Mouse (Mus musculus) hindbrain, embryonic 14.5 days (tissue): Measurements from ENCODE around the gene Il1rapl1. TPM values are rescaled to one million over a fixed set of nuclear protein-coding genes. Genes with fewer than 3 reads are reported as not detected.
"Not testable (repeated sequence)": the region's sequence is repeated elsewhere in the genome, so short reads cannot be mapped to it uniquely, and the experiment has no call there.

Experiments
- ATAC-seq: fragments of 200-750 bp; cut with Nextera tagmentation; 2 replicates; pipeline ENCODE4 v1.8.0; 2017; ENCODE audit warnings: moderate number of reproducible peaks, mild to moderate bottlenecking, moderate TSS enrichment, moderate library complexity; ENCODE audit not compliant: low FRiP score
- DNase-seq: peaks from one replicate; pipeline ENCODE4 v3.0.0-alpha.2; 2015; ENCODE audit warnings: low spot score
- H3K27ac ChIP-seq: fragments of 300-500 bp; sonication (generic); 2 replicates; pipeline ENCODE4 v1.5.1; 2014; ENCODE audit warnings: mild to moderate bottlenecking, moderate library complexity
- H3K27me3 ChIP-seq: fragments of 300-500 bp; sonication (generic); 2 replicates; pipeline ENCODE4 v1.6.1; 2014; ENCODE audit warnings: mild to moderate bottlenecking, low read length, mixed read lengths; ENCODE audit not compliant: control insufficient read depth, insufficient read depth
- H3K36me3 ChIP-seq: fragments of 300-500 bp; sonication (generic); replicated peaks from 2 replicates; pipeline ENCODE4 v1.6.1; 2014; ENCODE audit not compliant: control insufficient read depth, insufficient read depth
- H3K4me1 ChIP-seq: fragments of 300-500 bp; sonication (generic); replicated peaks from 2 replicates; pipeline ENCODE4 v1.6.1; 2014; ENCODE audit warnings: antibody characterized with exemption, low read length, mixed read lengths; ENCODE audit not compliant: control insufficient read depth, insufficient read depth
- H3K4me2 ChIP-seq: fragments of 300-500 bp; sonication (generic); replicated peaks from 2 replicates; pipeline ENCODE4 v1.6.1; 2014; ENCODE audit warnings: mild to moderate bottlenecking, moderate library complexity
- H3K4me3 ChIP-seq: fragments of 300-500 bp; sonication (generic); replicated peaks from 2 replicates; pipeline ENCODE4 v1.5.1; 2014; ENCODE audit warnings: mild to moderate bottlenecking, low read length
- H3K9ac ChIP-seq: fragments of 300-500 bp; sonication (generic); 2 replicates; pipeline ENCODE4 v1.6.1; 2014
- H3K9me3 ChIP-seq: fragments of 300-500 bp; sonication (generic); 2 replicates; pipeline ENCODE4 v1.6.1; 2016; ENCODE audit warnings: low read length; ENCODE audit not compliant: control insufficient read depth
- WGBS: fragments of 180-500 bp; shearing (Covaris S2); extraction: QIAGEN DNeasy Blood & Tissue Kit; methylation state at CpG from one replicate; pipeline ENCODE4 v1.1.7; 2014; 5-methylcytosine and 5-hydroxymethylcytosine counted together
- polyA plus RNA-seq: library from polyadenylated mRNA; unstranded; fragments of >200 nt; fragmentation: Nextera tagmentation; extraction: Ambion mirVana; gene quantifications from 2 replicates; pipeline ENCODE4 v1.2.1, GENCODE M21; 2014

Il1rapl1 gene
- polyA plus RNA-seq, 1 experiment from 2014 or later, result 3.7 TPM

DNA sequence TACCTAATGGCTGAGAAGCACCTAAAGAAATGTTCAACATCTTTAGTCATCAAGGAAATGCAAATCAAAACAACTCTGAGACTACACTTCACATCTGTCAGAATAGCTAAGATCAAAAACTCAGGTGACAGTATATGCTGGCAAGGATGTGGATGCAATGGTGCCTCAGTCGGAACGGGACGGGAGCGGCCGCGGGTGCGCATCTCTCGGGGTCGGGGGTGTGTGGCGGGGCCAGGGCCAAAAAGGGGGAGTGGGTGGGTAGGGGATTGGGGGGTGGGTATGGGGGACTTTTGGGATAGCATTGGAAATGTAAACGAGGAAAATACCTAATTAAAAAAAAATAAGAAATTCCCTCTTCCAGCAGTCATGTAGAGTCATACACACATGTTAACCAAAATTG, 877.3 kb downstream of the Il1rapl1 start:
- not testable (repeated sequence) for H3K4me1 ChIP-seq, H3K9me3 ChIP-seq, H3K4me2 ChIP-seq, H3K9ac ChIP-seq, H3K27me3 ChIP-seq, ATAC-seq, H3K36me3 ChIP-seq, H3K27ac ChIP-seq, H3K4me3 ChIP-seq
- WGBS, result 74% methylated on average over 11 of the region's 11 CpGs
- DNase-seq, result peak; percentile 87

GRCm38 (mm10) chrX:87225280-87225679, 890.2 kb downstream of the Il1rapl1 start:
- Histone ChIP-seq H3K9me3 (no peaks in the 10 kb centered on the region), H3K27ac (no peak overlapping the region), H3K4me1 (no peaks in the 10 kb centered on the region), H3K4me2 (no peak overlapping the region), H3K36me3 (no peaks in the 10 kb centered on the region), H3K9ac (no peak overlapping the region), H3K27me3 (no peaks in the 10 kb centered on the region), H3K4me3 (no peak overlapping the region)
- DNase-seq (no peak), ATAC-seq (no peak)

DNA sequence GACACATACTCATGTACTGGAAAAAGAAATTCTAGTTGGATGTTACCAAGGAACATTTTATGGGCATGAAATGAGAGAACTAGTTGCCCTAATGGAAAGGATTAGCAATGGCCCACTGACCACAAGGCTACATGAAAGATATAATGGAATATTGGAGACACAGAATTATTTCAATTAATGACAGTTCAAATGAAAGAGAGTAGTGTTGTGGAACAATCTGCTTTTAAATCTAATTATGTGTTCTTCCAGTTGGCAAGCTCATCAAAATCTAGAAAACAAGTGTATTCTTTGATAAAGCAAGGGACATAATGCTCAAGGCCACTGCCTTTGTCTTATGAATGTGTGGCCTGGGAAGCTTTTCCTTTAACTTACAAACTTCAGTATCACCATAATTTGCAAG, 1113.1 kb downstream of the Il1rapl1 start:
- DNase-seq (no peak), ATAC-seq (no peak)
- Histone ChIP-seq H3K27ac (no peak overlapping the region), H3K27me3 (no peaks in the 10 kb centered on the region), H3K9ac (no peak overlapping the region), H3K36me3 (no peaks in the 10 kb centered on the region), H3K4me3 (no peak overlapping the region), H3K4me1 (no peaks in the 10 kb centered on the region), H3K9me3 (no peaks in the 10 kb centered on the region), H3K4me2 (no peak overlapping the region)

DNA sequence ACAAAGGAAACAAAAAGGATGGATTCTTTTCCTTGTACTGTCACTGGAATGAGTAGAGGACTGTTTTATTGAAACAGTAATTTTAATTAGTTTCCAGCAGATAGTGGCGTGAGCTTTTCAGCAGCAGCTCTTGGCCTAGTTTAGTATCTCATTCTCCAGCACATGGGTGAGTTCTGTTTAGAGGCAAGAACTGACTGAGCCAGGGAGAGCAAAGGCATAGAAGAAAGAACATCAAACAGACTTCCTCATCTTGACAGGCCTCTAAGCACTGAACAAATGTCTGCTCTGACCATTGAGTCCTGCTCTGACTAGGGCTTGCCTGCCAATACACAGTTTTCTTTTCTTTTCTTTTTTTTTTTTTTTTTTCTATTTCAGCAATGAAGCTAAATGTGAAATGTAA, 1160.3 kb downstream of the Il1rapl1 start:
- DNase-seq, result no peak
- Histone ChIP-seq H3K4me2 (no peak overlapping the region), H3K4me1 (no peaks in the 10 kb centered on the region), H3K27me3 (no peaks in the 10 kb centered on the region), H3K9ac (no peak overlapping the region), H3K4me3 (no peak overlapping the region), H3K9me3 (no peaks in the 10 kb centered on the region), H3K27ac (no peak overlapping the region), H3K36me3 (no peaks in the 10 kb centered on the region)
- WGBS, result 55% methylated on average over 1 of the region's 1 CpGs
- ATAC-seq, result no peak

- no peak for ATAC-seq
Observed at GRCm38 (mm10) chrX:86954614-86955013, 1160.8 kb downstream of the Il1rapl1 start.

DNA sequence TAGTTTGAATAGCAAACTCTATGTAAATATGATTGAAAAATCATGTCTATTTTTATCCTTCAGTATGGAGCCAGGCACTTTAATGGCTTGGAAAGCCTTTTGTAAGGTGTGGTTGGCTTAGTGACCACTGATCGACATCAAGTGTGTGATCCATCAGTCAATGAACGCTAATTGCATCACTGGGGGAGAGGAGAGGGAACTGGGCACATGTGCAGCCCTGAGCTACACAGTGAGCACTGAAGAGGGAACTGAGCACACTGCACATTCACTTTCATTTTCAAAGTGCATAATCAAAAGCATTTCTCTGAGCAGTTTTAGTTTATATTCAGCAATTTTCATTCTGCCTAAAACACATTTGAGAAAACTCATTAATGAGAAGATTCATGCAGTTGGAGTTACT, 1164.5 kb downstream of the Il1rapl1 start:
- ATAC-seq (no peak), DNase-seq (no peak)
- Histone ChIP-seq H3K4me3 (no peak overlapping the region), H3K9ac (no peak overlapping the region), H3K27me3 (no peaks in the 10 kb centered on the region), H3K27ac (no peak overlapping the region), H3K4me1 (no peaks in the 10 kb centered on the region), H3K36me3 (no peaks in the 10 kb centered on the region), H3K9me3 (no peaks in the 10 kb centered on the region), H3K4me2 (no peak overlapping the region)
- WGBS, result 58% methylated on average over 2 of the region's 2 CpGs

More at GRCm38 (mm10) chrX:86954614-86955013, 1160.8 kb downstream of the Il1rapl1 start:
- Histone ChIP-seq H3K27me3 (no peaks in the 10 kb centered on the region), H3K36me3 (no peaks in the 10 kb centered on the region), H3K4me3 (no peak overlapping the region), H3K9ac (no peak overlapping the region), H3K4me1 (no peaks in the 10 kb centered on the region), H3K4me2 (no peak overlapping the region), H3K27ac (no peak overlapping the region), H3K9me3 (no peaks in the 10 kb centered on the region)
- DNase-seq, result no peak
- 84% methylated on average over 1 of the region's 1 CpGs for WGBS

GRCm38 (mm10) chrX:86949112-86949511, 1166.3 kb downstream of the Il1rapl1 start:
- DNase-seq, result no peak
- Histone ChIP-seq H3K4me3 (no peak overlapping the region), H3K27ac (no peak overlapping the region), H3K4me1 (no peaks in the 10 kb centered on the region), H3K9me3 (no peaks in the 10 kb centered on the region), H3K27me3 (no peaks in the 10 kb centered on the region), H3K4me2 (no peak overlapping the region), H3K9ac (no peak overlapping the region), H3K36me3 (no peaks in the 10 kb centered on the region)
- no peak for ATAC-seq

DNA sequence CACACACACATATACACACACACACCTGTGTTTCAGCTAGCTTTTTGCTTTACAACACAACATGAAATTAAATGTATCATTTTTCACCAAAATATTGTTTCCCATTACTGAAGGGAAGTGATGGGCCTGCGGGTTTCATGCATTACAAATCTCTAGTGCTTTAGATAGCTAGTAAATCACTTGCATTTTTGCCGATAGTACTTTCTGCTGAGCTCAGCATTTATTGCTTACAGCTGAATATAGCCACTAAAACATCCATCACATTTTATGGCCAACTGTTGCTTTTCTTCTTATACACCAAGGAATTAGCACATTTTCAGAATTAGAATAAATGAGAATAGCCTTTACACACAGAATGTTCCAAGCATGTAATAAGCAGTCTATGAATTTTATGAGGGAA, 1260.6 kb downstream of the Il1rapl1 start:
- no peak for DNase-seq

DNA sequence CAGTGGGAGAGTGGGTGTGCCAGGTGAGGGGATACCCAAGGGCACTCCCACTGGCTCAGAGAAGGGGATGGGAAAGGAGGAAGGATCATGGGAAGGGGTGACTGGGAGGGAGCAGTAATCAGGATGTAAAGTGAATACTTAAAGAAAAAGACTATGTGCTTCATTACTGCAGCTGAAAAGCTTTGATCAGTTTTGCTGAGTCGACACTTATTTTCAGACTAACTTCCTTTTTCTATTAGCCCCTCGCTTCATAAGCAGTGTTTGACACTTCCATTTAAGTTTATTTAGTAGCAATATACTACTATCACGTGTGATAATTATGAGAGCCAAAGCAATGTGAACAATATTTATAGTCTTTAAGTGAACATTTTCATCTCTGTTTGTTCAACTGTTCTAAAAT, 1307.2 kb downstream of the Il1rapl1 start:
- no peaks in the 10 kb centered on the region for H3K9me3 ChIP-seq
- ATAC-seq, result no peak
- H3K27ac ChIP-seq, result no peak overlapping the region
- H3K9ac ChIP-seq, result no peak overlapping the region
- WGBS, result 79% methylated on average over 3 of the region's 3 CpGs
- no peak overlapping the region for H3K4me2 ChIP-seq
- H3K4me1 ChIP-seq, result no peaks in the 10 kb centered on the region
- no peak for DNase-seq
- no peaks in the 10 kb centered on the region for H3K36me3 ChIP-seq
- H3K27me3 ChIP-seq, result no peaks in the 10 kb centered on the region
- no peak overlapping the region for H3K4me3 ChIP-seq

More for the DNA sequence above, 1260.6 kb downstream of the Il1rapl1 start:
- Histone ChIP-seq H3K4me1 (no peaks in the 10 kb centered on the region), H3K36me3 (no peaks in the 10 kb centered on the region), H3K4me3 (no peak overlapping the region), H3K27me3 (no peaks in the 10 kb centered on the region), H3K4me2 (no peak overlapping the region), H3K27ac (no peak overlapping the region), H3K9ac (no peak overlapping the region), H3K9me3 (no peaks in the 10 kb centered on the region)
- no peak for ATAC-seq
- 72% methylated on average over 2 of the region's 2 CpGs for WGBS

DNA sequence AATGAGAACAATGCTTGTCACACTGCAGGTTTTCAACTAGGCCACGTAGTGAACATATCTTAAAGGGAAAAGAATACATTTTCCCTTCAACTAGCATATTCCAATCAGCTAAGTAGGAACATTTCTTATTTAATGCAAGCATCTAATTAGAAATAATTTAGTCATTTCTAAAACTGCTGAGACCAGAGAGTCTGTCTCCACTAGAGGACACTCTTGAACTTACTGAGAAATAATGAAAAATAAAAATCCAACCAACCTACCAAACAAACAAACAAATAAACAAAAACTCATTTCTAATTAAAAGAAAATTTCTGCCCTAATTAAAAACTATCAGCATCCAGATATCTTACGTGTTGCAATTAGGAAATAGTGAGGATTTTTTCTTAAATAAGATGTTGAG, 1312.7 kb downstream of the Il1rapl1 start:
- Histone ChIP-seq H3K36me3 (no peaks in the 10 kb centered on the region), H3K4me2 (no peak overlapping the region), H3K27ac (no peak overlapping the region), H3K4me1 (no peaks in the 10 kb centered on the region), H3K4me3 (no peak overlapping the region), H3K9me3 (no peaks in the 10 kb centered on the region), H3K9ac (no peak overlapping the region), H3K27me3 (no peaks in the 10 kb centered on the region)
- WGBS, result 69% methylated on average over 2 of the region's 2 CpGs
- ATAC-seq (no peak), DNase-seq (no peak)
